Mouse (Mus musculus): Measurements from ENCODE around the gene Prr3.

GRCm38 (mm10) chr17:36020191-36021073, 40.4 kb upstream of the Prr3 start, which contains the start of gene H2-T24:
- TF ChIP-seq CTCF (IDR thresholded peaks at IDR 0.05; ENCODE audit: low read depth, low read length) (no peak), EP300 (IDR thresholded peaks at IDR 0.05; ENCODE audit: insufficient read depth, low read depth, low read length) (no peak), POLR2A (IDR thresholded peaks at IDR 0.05; ENCODE audit: insufficient read depth, low read length) (no peak)

Measured in ES-Bruce4 (cell line).